Mouse (Mus musculus): Measurements from ENCODE around the gene Hdhd3. TPM values are rescaled to one million over a fixed set of nuclear protein-coding genes. Genes with fewer than 3 reads are reported as not detected.
"Not testable (repeated sequence)": the region's sequence is repeated elsewhere in the genome, so short reads cannot be mapped to it uniquely, and the experiment has no call there.

Hdhd3 gene
- total RNA-seq, 1 experiment: 0.62 TPM

- peak; percentile 46 for DNase-seq (ENCODE audit: low read depth, low spot score)
- TF ChIP-seq CHD2 (IDR thresholded peaks at IDR 0.05; ENCODE audit: low read depth, low read length): no peak
- TF ChIP-seq ZNF384 (IDR thresholded peaks at IDR 0.05; ENCODE audit: low read depth, low read length): no peak
- no peak for TF ChIP-seq HCFC1 (IDR thresholded peaks at IDR 0.05; ENCODE audit: borderline replicate concordance, insufficient read depth, low read length)
- no peak for TF ChIP-seq MAFK (IDR thresholded peaks at IDR 0.05; ENCODE audit: insufficient read depth, low read depth, low read length)
- no peak for TF ChIP-seq ZC3H11A (IDR thresholded peaks at IDR 0.05; ENCODE audit: borderline replicate concordance, low read depth, low read length)
- Histone ChIP-seq H3K27ac (ENCODE audit: insufficient read depth, low read depth, low read length, poor library complexity, severe bottlenecking) (no peak within 1 kb of the TSS), H3K36me3 (ENCODE audit: control insufficient read depth, insufficient read depth, low read length, poor library complexity, severe bottlenecking) (no peaks in the 10 kb centered on the region), H3K9me3 (ENCODE audit: control insufficient read depth, insufficient read depth, low read depth, low read length) (no peaks in the 10 kb centered on the region), H3K4me1 (ENCODE audit: control insufficient read depth in 2 of 2, insufficient read depth in 2 of 2, low read length in 2 of 2, poor library complexity in 1 of 2) (no peaks in the 10 kb centered on the region; a peak in 1 of 4 replicates), H3K4me3 (ENCODE audit: insufficient read depth in 1 of 2, low read depth in 1 of 2, low read length in 2 of 2, poor library complexity in 1 of 2, severe bottlenecking in 1 of 2) (peak within 1 kb of the TSS; percentile 65 to 78), H3K9ac (ENCODE audit: insufficient read depth, low read depth, low read length, poor library complexity, severe bottlenecking) (peak within 1 kb of the TSS; percentile 78)
- in situ Hi-C loops (cut with MboI; ENCODE audit: low sequenced_read_pairs in 2 of 2, unreplicated experiment in 2 of 2): no loop called here
These were observed 23.1 kb downstream of the Hdhd3 start, which contains the start of gene Bspry for GRCm38 (mm10) chr4:62479937-62480708. Bspry (plus strand) TSS chr4:62480053.

- H3K9ac ChIP-seq (ENCODE audit: insufficient read depth, low read depth, low read length, poor library complexity, severe bottlenecking): 0 out of 2 replicates have a peak overlapping the region, but pooled peaks have one; percentile 78
- H3K4me1 ChIP-seq (ENCODE audit: control insufficient read depth in 2 of 2, insufficient read depth in 2 of 2, low read length in 2 of 2, poor library complexity in 1 of 2); H3K9me3 ChIP-seq (ENCODE audit: control insufficient read depth, insufficient read depth, low read depth, low read length); H3K36me3 ChIP-seq (ENCODE audit: control insufficient read depth, insufficient read depth, low read length, poor library complexity, severe bottlenecking); DNase-seq (ENCODE audit: low read depth, low spot score); H3K27ac ChIP-seq (ENCODE audit: insufficient read depth, low read depth, low read length, poor library complexity, severe bottlenecking); in situ Hi-C loops (cut with MboI; ENCODE audit: low sequenced_read_pairs in 2 of 2, unreplicated experiment in 2 of 2): not testable (repeated sequence)
- peak overlapping the region; percentile 65 to 78 for H3K4me3 ChIP-seq (ENCODE audit: insufficient read depth in 1 of 2, low read depth in 1 of 2, low read length in 2 of 2, poor library complexity in 1 of 2, severe bottlenecking in 1 of 2)
These were observed 23.7 kb downstream of the Hdhd3 start for GRCm38 (mm10) chr4:62479593-62479936.

DNA sequence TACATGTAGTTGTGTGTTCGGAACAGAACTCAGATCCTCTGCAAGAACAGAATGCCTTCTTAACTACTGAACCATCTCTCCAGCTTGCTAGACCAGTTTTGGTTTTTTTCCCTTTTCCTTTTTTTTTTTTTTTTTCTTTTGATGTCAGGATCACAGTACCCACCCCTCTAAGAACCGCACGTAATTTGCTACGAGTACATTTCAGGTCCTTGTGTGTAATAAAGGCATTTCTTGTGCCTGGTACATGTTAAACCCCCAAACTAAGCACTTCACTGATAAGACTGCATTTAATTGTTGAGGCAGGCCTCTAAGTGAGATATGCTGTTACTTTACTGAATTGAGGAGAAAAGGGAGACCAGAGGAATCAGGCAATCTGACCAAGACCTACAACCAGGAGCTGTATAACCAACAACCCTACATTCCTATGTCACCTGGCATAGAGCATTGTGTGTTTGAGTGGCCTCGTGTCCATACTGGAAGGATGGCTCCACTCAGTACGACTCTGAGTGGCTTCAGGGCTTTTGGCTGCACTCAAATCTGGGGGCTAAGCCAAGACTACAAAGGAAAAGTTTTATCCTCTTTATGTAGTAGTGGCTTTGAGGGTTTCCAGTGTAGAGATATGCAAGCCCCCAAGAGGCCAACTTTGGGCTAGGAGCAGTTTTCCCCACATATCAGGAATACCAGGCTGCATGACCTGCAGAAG is 25.6 kb downstream of the Hdhd3 start:
- H3K9ac ChIP-seq (ENCODE audit: insufficient read depth, low read depth, low read length, poor library complexity, severe bottlenecking): no peak overlapping the region
- H3K4me3 ChIP-seq (ENCODE audit: insufficient read depth in 1 of 2, low read depth in 1 of 2, low read length in 2 of 2, poor library complexity in 1 of 2, severe bottlenecking in 1 of 2): no peak overlapping the region
- no peak overlapping the region for H3K27ac ChIP-seq (ENCODE audit: insufficient read depth, low read depth, low read length, poor library complexity, severe bottlenecking)
- H3K36me3 ChIP-seq (ENCODE audit: control insufficient read depth, insufficient read depth, low read length, poor library complexity, severe bottlenecking): no peaks in the 10 kb centered on the region
- H3K9me3 ChIP-seq (ENCODE audit: control insufficient read depth, insufficient read depth, low read depth, low read length): no peaks in the 10 kb centered on the region
- DNase-seq (ENCODE audit: low read depth, low spot score): no peak
- no peak for TF ChIP-seq HCFC1 (IDR thresholded peaks at IDR 0.05; ENCODE audit: borderline replicate concordance, insufficient read depth, low read length)
- TF ChIP-seq MAFK (IDR thresholded peaks at IDR 0.05; ENCODE audit: insufficient read depth, low read depth, low read length): no peak
- no peak for TF ChIP-seq CHD2 (IDR thresholded peaks at IDR 0.05; ENCODE audit: low read depth, low read length)
- TF ChIP-seq ZC3H11A (IDR thresholded peaks at IDR 0.05; ENCODE audit: borderline replicate concordance, low read depth, low read length): no peak
- no peak for TF ChIP-seq ZNF384 (IDR thresholded peaks at IDR 0.05; ENCODE audit: low read depth, low read length)
- in situ Hi-C loops (cut with MboI; ENCODE audit: low sequenced_read_pairs in 2 of 2, unreplicated experiment in 2 of 2): no loop called here
- H3K4me1 ChIP-seq (ENCODE audit: control insufficient read depth in 2 of 2, insufficient read depth in 2 of 2, low read length in 2 of 2, poor library complexity in 1 of 2): no peaks in the 10 kb centered on the region

DNA sequence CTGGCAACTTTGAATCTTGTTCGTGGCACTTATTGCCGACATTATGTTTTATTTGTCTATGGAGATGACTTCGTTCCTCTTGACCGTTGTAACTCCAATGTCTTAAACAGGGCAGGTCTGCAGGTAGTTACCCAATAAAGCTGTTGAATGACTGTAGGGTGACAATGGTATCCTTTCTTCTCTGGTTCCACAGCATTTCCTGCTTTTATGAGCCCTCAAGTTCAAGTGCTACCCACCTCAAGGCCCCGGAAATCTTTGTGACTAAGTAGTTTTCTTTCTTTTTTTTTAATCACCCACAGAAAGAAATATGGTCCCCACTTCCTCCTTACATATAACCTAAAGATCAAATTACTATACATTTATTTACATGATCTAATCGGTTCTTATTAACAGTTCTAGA is 27.5 kb downstream of the Hdhd3 start:
- H3K9me3 ChIP-seq (ENCODE audit: control insufficient read depth, insufficient read depth, low read depth, low read length): no peaks in the 10 kb centered on the region
- H3K27ac ChIP-seq (ENCODE audit: insufficient read depth, low read depth, low read length, poor library complexity, severe bottlenecking): no peak overlapping the region
- in situ Hi-C loops (cut with MboI; ENCODE audit: low sequenced_read_pairs in 2 of 2, unreplicated experiment in 2 of 2): no loop called here
- H3K9ac ChIP-seq (ENCODE audit: insufficient read depth, low read depth, low read length, poor library complexity, severe bottlenecking): no peak overlapping the region
- H3K36me3 ChIP-seq (ENCODE audit: control insufficient read depth, insufficient read depth, low read length, poor library complexity, severe bottlenecking): no peaks in the 10 kb centered on the region
- no peaks in the 10 kb centered on the region for H3K4me1 ChIP-seq (ENCODE audit: control insufficient read depth in 2 of 2, insufficient read depth in 2 of 2, low read length in 2 of 2, poor library complexity in 1 of 2)
- DNase-seq (ENCODE audit: low read depth, low spot score): no peak
- TF ChIP-seq CHD2 (IDR thresholded peaks at IDR 0.05; ENCODE audit: low read depth, low read length) (no peak), ZC3H11A (IDR thresholded peaks at IDR 0.05; ENCODE audit: borderline replicate concordance, low read depth, low read length) (no peak), ZNF384 (IDR thresholded peaks at IDR 0.05; ENCODE audit: low read depth, low read length) (no peak), MAFK (IDR thresholded peaks at IDR 0.05; ENCODE audit: insufficient read depth, low read depth, low read length) (no peak), HCFC1 (IDR thresholded peaks at IDR 0.05; ENCODE audit: borderline replicate concordance, insufficient read depth, low read length) (no peak)
- no peak overlapping the region for H3K4me3 ChIP-seq (ENCODE audit: insufficient read depth in 1 of 2, low read depth in 1 of 2, low read length in 2 of 2, poor library complexity in 1 of 2, severe bottlenecking in 1 of 2)
